12 mouse cellular contexts compared by ENCODE assay signal in genomic region chr12:117809327-117810017, GRCm38 (mm10). TPM values are rescaled to one million over a fixed set of nuclear protein-coding genes. Genes with fewer than 3 reads are reported as not detected.
DNase-seq lines count a peak whose midpoint lies in the region; ATAC-seq lines count a peak whose summit lies in the region.
"Had no signal": no experiment of that assay in that cellular context is flagged by ENCODE, and none has a peak within 500 bp of the region (broad histone marks: within the 10 kb centered on the region; RNA-seq: fewer than 3 reads in every experiment).

No protein-coding gene starts in this region.

- H3K4me2 ChIP-seq in forebrain, embryonic 16.5 days (ENCODE audit: low read length), result no peak overlapping the region
- peak overlapping the region; percentile 23; the same call in 1 of the 2 replicates for H3K4me2 ChIP-seq in neural tube, embryonic 14.5 days (ENCODE audit: low read depth, low read length)
- H3K4me2 ChIP-seq: embryonic facial prominence, embryonic 15.5 days; heart, embryonic 11.5 days; kidney, embryonic 15.5 days had no signal

- H3K9ac ChIP-seq in forebrain, embryonic 16.5 days (replicated peaks; ENCODE audit: low read depth, low read length), result no peak overlapping the region
- no peak overlapping the region for H3K9ac ChIP-seq in neural tube, embryonic 14.5 days (replicated peaks; ENCODE audit: low read depth, low read length)
- H3K9ac ChIP-seq: embryonic facial prominence, embryonic 15.5 days; kidney, embryonic 15.5 days had no signal

- WGBS in forebrain, embryonic 16.5 days, result 8% methylated on average over 10 of the region's 10 CpGs
- 67% methylated on average over 10 of the region's 10 CpGs for WGBS in midbrain, embryonic 10.5 days
- WGBS in neural tube, embryonic 14.5 days, result 9% methylated on average over 10 of the region's 10 CpGs

- no peaks in the 10 kb centered on the region for H3K9me3 ChIP-seq in forebrain, embryonic 16.5 days (ENCODE audit: control insufficient read depth, low read length)
- H3K9me3 ChIP-seq in midbrain, embryonic 10.5 days (replicated peaks), result no peaks in the 10 kb centered on the region
- no peaks in the 10 kb centered on the region for H3K9me3 ChIP-seq in neural tube, embryonic 14.5 days (ENCODE audit: control insufficient read depth, low read length)
- H3K9me3 ChIP-seq: embryonic facial prominence, embryonic 15.5 days; kidney, embryonic 15.5 days had no signal

- intact Hi-C loops in left cerebral cortex, postnatal 36 days (cut with DNase I), result loop anchor here (5.0 kb wide), 2 partner anchors 648 to 1048 kb away; no protein-coding TSS in a partner anchor

- no peak overlapping the region for H3K4me3 ChIP-seq in forebrain, embryonic 16.5 days (replicated peaks; ENCODE audit: low read length)
- H3K4me3 ChIP-seq in midbrain, embryonic 10.5 days, result no peak overlapping the region
- H3K4me3 ChIP-seq in neural tube, embryonic 14.5 days (ENCODE audit: low read depth, low read length), result no peak overlapping the region
- H3K4me3 ChIP-seq: embryonic facial prominence, embryonic 15.5 days; kidney, embryonic 15.5 days had no signal

- DNase-seq in embryo, embryonic 10.5 days (ENCODE audit: low spot score), result peak; percentile 15
- no peak for DNase-seq in embryo, embryonic 11 days
- DNase-seq in midbrain, embryonic 10.5 days (ENCODE audit: low spot score), result no peak
- DNase-seq in left cerebral cortex, postnatal 36 days (ENCODE audit: low spot score in 2 of 2), result no peak
- no peak for DNase-seq in thymus, postnatal 4 days
- no peak for DNase-seq in lung, postnatal 4 days
- DNase-seq: adrenal gland, postnatal 14 days had no signal

- H3K4me1 ChIP-seq in forebrain, embryonic 16.5 days (replicated peaks; ENCODE audit: control insufficient read depth, insufficient read depth, low read length), result peaks cover 43% of the 10 kb centered on the region
- peaks cover 54% of the 10 kb centered on the region for H3K4me1 ChIP-seq in midbrain, embryonic 10.5 days
- peaks cover 39% of the 10 kb centered on the region for H3K4me1 ChIP-seq in neural tube, embryonic 14.5 days (ENCODE audit: control insufficient read depth, insufficient read depth, low read length)

- peak overlapping the region; percentile 16; the same call in 1 of the 2 replicates for H3K27ac ChIP-seq in forebrain, embryonic 16.5 days (ENCODE audit: low read length)
- peak overlapping the region; percentile 73 for H3K27ac ChIP-seq in midbrain, embryonic 10.5 days (replicated peaks)
- H3K27ac ChIP-seq in neural tube, embryonic 14.5 days (ENCODE audit: low read depth, low read length), result peak overlapping the region; percentile 35; the same call in 1 of the 2 replicates
- H3K27ac ChIP-seq: embryonic facial prominence, embryonic 15.5 days; kidney, embryonic 15.5 days had no signal

- no peaks in the 10 kb centered on the region for H3K36me3 ChIP-seq in forebrain, embryonic 16.5 days (ENCODE audit: control insufficient read depth, insufficient read depth)
- no peaks in the 10 kb centered on the region for H3K36me3 ChIP-seq in midbrain, embryonic 10.5 days
- no peaks in the 10 kb centered on the region for H3K36me3 ChIP-seq in neural tube, embryonic 14.5 days (ENCODE audit: control insufficient read depth, insufficient read depth, low read length)
- H3K36me3 ChIP-seq: embryonic facial prominence, embryonic 15.5 days; kidney, embryonic 15.5 days had no signal

- H3K27me3 ChIP-seq in forebrain, embryonic 16.5 days (replicated peaks; ENCODE audit: control insufficient read depth, insufficient read depth, low read length), result peaks cover 21% of the 10 kb centered on the region
- peaks cover 41% of the 10 kb centered on the region for H3K27me3 ChIP-seq in midbrain, embryonic 10.5 days (ENCODE audit: low read depth, poor library complexity, severe bottlenecking)
- H3K27me3 ChIP-seq in neural tube, embryonic 14.5 days (ENCODE audit: control insufficient read depth, insufficient read depth, low read length), result peaks cover 14% of the 10 kb centered on the region

- peak; percentile 54 for ATAC-seq in forebrain, embryonic 16.5 days
- peak; percentile 19 for ATAC-seq in neural tube, embryonic 14.5 days (ENCODE audit: low read depth)

RNA-seq across cellular contexts. Expression of gene Cdca7l, which starts 5.4 kb away (rescaled TPM):
- 9.0 and 9.6 TPM in 2 replicates for polyA plus RNA-seq in forebrain, embryonic 16.5 days (2015; fragmentation: Nextera tagmentation; extraction: Ambion mirVana)
- 46.2 and 55.8 TPM in 2 replicates for polyA plus RNA-seq in midbrain, embryonic 10.5 days (2016; fragmentation: Nextera tagmentation; extraction: Ambion mirVana)
- polyA plus RNA-seq in neural tube, embryonic 14.5 days (2014; fragmentation: Nextera tagmentation; extraction: Ambion mirVana), result 2.4 and 3.9 TPM in 2 replicates
- total RNA-seq in left cerebral cortex, postnatal 36 days (2021), result 1 to 10 TPM in 1 of 2 experiments, under 1 TPM in 1; 0.49 to 1.7 TPM

Comparison
In these comparisons a context has a peak if more than half of its experiments do, and no peak if none do; other contexts are left out.
1. H3K27ac ChIP-seq: peak in every context shown above with its lines; median percentile 73 in midbrain, embryonic 10.5 days; 35 in neural tube, embryonic 14.5 days; 16 in forebrain, embryonic 16.5 days.